Mouse (Mus musculus) liver, adult 2 months (tissue): Measurements from ENCODE around the gene Atp8a2. TPM values are rescaled to one million over a fixed set of nuclear protein-coding genes. Genes with fewer than 3 reads are reported as not detected.

Experiments
- DNase-seq: peaks from one replicate; pipeline ENCODE4 v3.0.0-alpha.2; 2011; ENCODE audit warnings: low read depth, low spot score; ENCODE audit errors: extremely low read depth
- H3K27ac ChIP-seq: fragments of 200-500 bp; replicated peaks from 2 replicates; pipeline ENCODE4 v1.5.1; 2012; ENCODE audit warnings: low read depth, mild to moderate bottlenecking, control low read depth, inconsistent platforms, low read length; ENCODE audit not compliant: insufficient read depth
- H3K27me3 ChIP-seq: fragments of 200-500 bp; 2 replicates; pipeline ENCODE4 v1.6.1; 2012; ENCODE audit warnings: mild to moderate bottlenecking, moderate library complexity, low read length, inconsistent platforms; ENCODE audit not compliant: control insufficient read depth, insufficient read depth
- H3K36me3 ChIP-seq: fragments of 200-500 bp; 2 replicates; pipeline ENCODE4 v1.6.1; 2012; ENCODE audit warnings: low read length, inconsistent platforms; ENCODE audit not compliant: control insufficient read depth, insufficient read depth
- H3K4me1 ChIP-seq: fragments of 200-500 bp; 2 replicates; pipeline ENCODE4 v1.6.1; 2011; ENCODE audit warnings: low read length; ENCODE audit not compliant: control insufficient read depth, insufficient read depth
- H3K4me3 ChIP-seq: fragments of 200-500 bp; 2 replicates; pipeline ENCODE4 v1.5.1; 2011; ENCODE audit warnings: low read depth, mild to moderate bottlenecking, control low read depth, low read length, moderate library complexity; ENCODE audit not compliant: insufficient read depth
- H3K79me2 ChIP-seq: fragments of 200-500 bp; 2 replicates; pipeline ENCODE4 v1.6.1; 2012; ENCODE audit warnings: inconsistent platforms, mild to moderate bottlenecking, low read length, moderate library complexity; ENCODE audit not compliant: control insufficient read depth, insufficient read depth
- H3K9ac ChIP-seq: fragments of 200-500 bp; 2 replicates; pipeline ENCODE4 v1.6.1; 2012; ENCODE audit warnings: low read depth, mild to moderate bottlenecking, control low read depth, inconsistent platforms, low read length
- CTCF ChIP-seq: fragments of 200-500 bp; IDR thresholded peaks from 2 replicates; pipeline ENCODE4 v1.5.1; 2011; ENCODE audit warnings: low read depth, low read length, control low read depth
- POLR2A ChIP-seq: fragments of 200-500 bp; IDR thresholded peaks from 2 replicates; pipeline ENCODE4 v1.6.1; 2011; ENCODE audit warnings: low read length, control low read depth; ENCODE audit not compliant: insufficient read depth; ENCODE audit errors: extremely low read depth
- WGBS: fragments of 180-500 bp; shearing (Covaris S2); methylation state at CpG from one replicate; pipeline ENCODE4 v1.1.7; 2018; 5-methylcytosine and 5-hydroxymethylcytosine counted together
- polyA plus RNA-seq: library from polyadenylated mRNA; depleted of rRNA; stranded (reverse); fragments of >200 nt; gene quantifications from 2 replicates; pipeline ENCODE4 v1.2.3, GENCODE M21; 2012
- total RNA-seq: library from RNA; depleted of rRNA; stranded (reverse); fragments of >200 nt; gene quantifications from 2 replicates; pipeline ENCODE4 v1.2.3, GENCODE M21; 2014

Gene Atp8a2
- total and polyA plus RNA-seq, 2 experiments = 0.02 to 0.18 TPM

DNA sequence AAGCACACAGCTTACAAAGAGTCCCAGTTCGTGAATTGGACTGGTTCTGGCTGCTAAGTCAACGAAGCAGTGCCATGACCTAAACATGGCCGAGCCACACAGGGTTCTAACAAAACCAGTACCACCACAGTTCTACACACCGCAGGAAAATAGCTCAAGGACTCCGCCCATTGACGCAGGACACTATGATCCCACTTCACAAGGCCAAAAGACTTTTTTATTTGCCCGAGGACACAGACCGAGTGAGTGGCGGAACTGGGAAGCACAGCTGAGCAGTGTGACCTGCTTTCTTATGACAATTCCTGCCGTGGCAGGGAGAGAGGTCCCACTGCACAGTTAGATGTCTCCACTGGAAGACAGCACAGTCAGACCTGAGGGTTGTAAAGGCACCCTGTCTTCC, 548.4 kb downstream of the Atp8a2 start:
- no peaks in the 10 kb centered on the region for H3K4me1 ChIP-seq
- DNase-seq = no peak
- H3K36me3 ChIP-seq = no peaks in the 10 kb centered on the region
- H3K79me2 ChIP-seq = no peaks in the 10 kb centered on the region
- 93% methylated on average over 10 of the region's 10 CpGs for WGBS
- H3K4me3 ChIP-seq = no peak overlapping the region
- H3K27ac ChIP-seq = no peak overlapping the region
- TF ChIP-seq POLR2A = no peak
- TF ChIP-seq CTCF = no peak
- H3K9ac ChIP-seq = no peak overlapping the region
- no peaks in the 10 kb centered on the region for H3K27me3 ChIP-seq

DNA sequence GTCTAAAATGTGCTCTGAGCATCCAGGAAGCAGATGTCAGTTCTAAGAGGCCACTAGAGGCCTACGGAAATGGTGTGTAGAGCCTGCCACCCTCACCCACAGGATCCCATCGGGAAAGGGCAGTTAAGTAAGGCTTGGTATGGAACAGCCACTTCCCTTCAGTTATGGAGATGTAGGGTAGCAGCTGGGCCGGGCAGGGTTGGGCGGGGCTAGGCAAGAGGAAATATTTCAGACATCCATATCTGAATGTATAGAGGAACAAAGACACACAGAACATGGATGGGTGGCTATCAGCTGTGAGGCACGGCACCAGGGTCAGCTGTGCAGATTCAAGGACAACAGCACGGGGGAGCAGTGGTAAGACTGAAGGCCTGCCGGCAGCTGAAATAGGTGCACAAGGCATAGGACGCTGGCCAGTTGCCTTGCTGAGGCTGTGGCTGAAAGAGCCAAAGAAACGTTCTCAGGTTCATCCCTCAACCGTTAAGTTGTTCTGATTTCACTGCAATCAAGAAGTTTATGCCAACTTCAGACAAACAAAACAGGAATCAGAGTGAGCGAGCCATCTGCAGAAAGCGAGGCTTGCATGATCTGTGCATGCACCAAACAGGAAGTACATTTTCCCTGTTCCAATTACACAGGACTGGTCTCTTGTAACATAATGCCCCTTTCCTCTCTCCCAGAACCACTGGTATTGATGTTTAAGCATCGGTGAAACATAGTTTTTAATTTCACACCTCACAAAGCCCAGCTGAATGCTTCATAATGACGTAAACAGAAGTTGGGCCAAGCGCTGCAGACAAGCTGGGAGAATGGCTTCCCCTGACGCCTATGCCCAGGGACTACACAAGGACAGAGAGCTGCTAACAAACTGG, 549.9 kb downstream of the Atp8a2 start:
- DNase-seq = no peak
- Histone ChIP-seq H3K4me1 (no peaks in the 10 kb centered on the region), H3K79me2 (no peaks in the 10 kb centered on the region), H3K9ac (no peak overlapping the region), H3K27me3 (no peaks in the 10 kb centered on the region), H3K4me3 (no peak overlapping the region), H3K27ac (no peak overlapping the region), H3K36me3 (no peaks in the 10 kb centered on the region)
- 76% methylated on average over 16 of the region's 16 CpGs for WGBS
- TF ChIP-seq CTCF (no peak), POLR2A (no peak)

GRCm38 (mm10) chr14:59644896-59645295, 552.1 kb downstream of the Atp8a2 start:
- no peak overlapping the region for H3K9ac ChIP-seq
- no peaks in the 10 kb centered on the region for H3K79me2 ChIP-seq
- no peak overlapping the region for H3K27ac ChIP-seq
- H3K4me1 ChIP-seq = no peaks in the 10 kb centered on the region
- H3K27me3 ChIP-seq = no peaks in the 10 kb centered on the region
- H3K36me3 ChIP-seq = no peaks in the 10 kb centered on the region
- 87% methylated on average over 3 of the region's 3 CpGs for WGBS
- no peak for TF ChIP-seq CTCF
- no peak for TF ChIP-seq POLR2A
- H3K4me3 ChIP-seq = no peak overlapping the region
- no peak for DNase-seq

DNA sequence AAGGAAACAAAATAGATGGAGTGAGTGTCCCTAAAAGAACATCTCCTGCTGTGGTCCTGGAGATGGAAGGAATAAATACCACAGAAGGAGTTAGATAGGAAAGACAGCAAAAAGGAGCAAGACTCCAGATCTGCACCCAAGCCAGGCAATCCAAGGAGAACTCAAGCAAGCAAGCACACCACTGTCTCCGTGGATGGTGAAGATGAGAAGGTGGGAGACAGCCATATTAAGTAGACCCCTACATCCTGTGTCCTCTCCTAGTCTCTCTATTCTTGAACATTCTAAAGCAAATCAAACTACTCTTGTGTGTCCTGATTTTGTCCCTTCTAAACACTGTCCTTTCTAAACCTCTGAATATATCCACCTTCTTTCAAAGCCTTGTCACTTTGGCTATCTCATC, 552.8 kb downstream of the Atp8a2 start:
- Histone ChIP-seq H3K79me2 (no peaks in the 10 kb centered on the region), H3K27ac (no peak overlapping the region), H3K36me3 (no peaks in the 10 kb centered on the region), H3K4me3 (no peak overlapping the region), H3K4me1 (no peaks in the 10 kb centered on the region), H3K9ac (no peak overlapping the region), H3K27me3 (no peaks in the 10 kb centered on the region)
- no peak for TF ChIP-seq CTCF
- TF ChIP-seq POLR2A = no peak
- no peak for DNase-seq
- WGBS = 89% methylated on average over 1 of the region's 1 CpGs

- Histone ChIP-seq H3K9ac (no peak overlapping the region), H3K27ac (no peak overlapping the region), H3K4me1 (no peaks in the 10 kb centered on the region), H3K79me2 (no peaks in the 10 kb centered on the region), H3K4me3 (no peak overlapping the region), H3K36me3 (no peaks in the 10 kb centered on the region), H3K27me3 (no peaks in the 10 kb centered on the region)
- no peak for TF ChIP-seq CTCF
- TF ChIP-seq POLR2A = no peak
- 62% methylated on average over 12 of the region's 12 CpGs for WGBS
- no peak for DNase-seq
Observed at GRCm38 (mm10) chr14:59643582-59643981, 553.4 kb downstream of the Atp8a2 start.

DNA sequence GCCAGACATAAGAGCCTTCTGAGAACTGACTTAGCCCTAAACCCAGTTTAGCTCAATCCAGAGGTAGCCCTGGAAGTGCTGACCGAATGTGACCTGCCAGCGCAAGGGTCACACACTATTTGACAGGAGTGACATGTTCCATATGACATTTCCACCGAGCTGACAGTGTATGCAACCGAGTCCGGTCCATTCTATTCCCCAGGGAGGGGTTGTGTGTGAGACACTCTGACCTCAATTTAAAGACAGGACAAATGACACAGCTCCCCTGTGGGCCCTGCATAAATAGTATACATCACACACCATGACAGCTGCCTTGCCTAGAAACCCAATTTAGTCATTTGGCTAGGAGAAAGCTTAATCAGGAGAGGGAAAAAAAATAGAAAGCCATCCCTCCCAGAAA, 555.1 kb downstream of the Atp8a2 start:
- DNase-seq = no peak
- Histone ChIP-seq H3K79me2 (no peaks in the 10 kb centered on the region), H3K27me3 (no peaks in the 10 kb centered on the region), H3K9ac (no peak overlapping the region), H3K27ac (no peak overlapping the region), H3K4me1 (no peaks in the 10 kb centered on the region), H3K36me3 (no peaks in the 10 kb centered on the region), H3K4me3 (no peak overlapping the region)
- TF ChIP-seq POLR2A (no peak), CTCF (no peak)
- WGBS = 57% methylated on average over 5 of the region's 5 CpGs
